Mouse (Mus musculus) testis, postnatal 14 days (tissue): Measurements from ENCODE around the gene Capn6.
A peak's percentile ranks its signal among the peaks of the same experiment; 100 is the strongest.

Source experiments
- DNase-seq: peaks from one replicate; pipeline ENCODE4 v3.0.0; 2021; ENCODE audit warnings: low spot score

Capn6 gene

GRCm38 (mm10) chrX:143827212-143827611 is at the start of gene Capn6:
Gene Capn6 (minus strand): TSS chrX:143827414.
- peak; percentile 8 for DNase-seq

GRCm38 (mm10) chrX:143867129-143867664 is 40.0 kb upstream of the Capn6 start:
- DNase-seq: no peak

- DNase-seq: no peak
Measured at GRCm38 (mm10) chrX:143851351-143851750, 24.1 kb upstream of the Capn6 start.

GRCm38 (mm10) chrX:143849969-143850368 is 22.8 kb upstream of the Capn6 start:
- DNase-seq: no peak

- DNase-seq: no peak
Measured at GRCm38 (mm10) chrX:143846637-143847036, 19.4 kb upstream of the Capn6 start.

- no peak for DNase-seq
Measured at GRCm38 (mm10) chrX:143826521-143826920, 693 bp downstream of the Capn6 start.

GRCm38 (mm10) chrX:143818961-143819360 is 8.3 kb downstream of the Capn6 start:
- DNase-seq: no peak

- DNase-seq: no peak
Measured at GRCm38 (mm10) chrX:143815948-143816347, 11.3 kb downstream of the Capn6 start.

GRCm38 (mm10) chrX:143762556-143762955 is 64.7 kb downstream of the Capn6 start:
- no peak for DNase-seq
